Mouse (Mus musculus): ENCODE results near the gene Syne1.

GRCm38 (mm10) chr10:5549871-5550167 lies 1.5 kb downstream of the Syne1 start:
- TF ChIP-seq CTCF (IDR thresholded peaks at IDR 0.05; ENCODE audit: insufficient read depth, low read depth, low read length) (no peak), POLR2A (IDR thresholded peaks at IDR 0.05; ENCODE audit: insufficient read depth, low read depth, low read length) (no peak)
